ENCODE assay signal across 32 mouse cellular contexts in the genomic region with DNA sequence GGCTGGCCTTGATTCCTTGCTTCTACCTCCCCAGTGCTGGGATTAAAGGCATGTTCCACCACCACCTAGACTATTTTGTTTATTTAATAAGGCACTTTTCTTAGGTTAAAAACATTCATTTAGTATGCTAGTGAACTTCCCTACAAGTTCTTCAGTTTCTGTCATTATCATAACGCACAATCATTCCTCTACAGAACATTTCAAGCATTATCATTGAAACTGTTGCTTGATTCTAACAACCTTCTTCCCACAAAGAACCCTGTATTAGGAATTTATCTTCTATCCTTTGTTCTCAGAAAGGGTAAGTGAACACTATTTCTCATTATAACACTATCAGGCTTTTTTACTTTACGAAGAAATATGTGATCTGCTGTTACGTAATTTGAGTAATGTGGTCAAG.
"Had no signal": no experiment of that assay in that cellular context is flagged by ENCODE, and none has a peak within 500 bp of the region (broad histone marks: within the 10 kb centered on the region; RNA-seq: fewer than 3 reads in every experiment).

No protein-coding gene starts in this region.

- H3K36me3 ChIP-seq: liver, embryonic 15.5 days had no signal

- H3K4me1 ChIP-seq: limb, embryonic 10.5 days; limb, embryonic 12.5 days; limb, embryonic 13.5 days; limb, embryonic 15.5 days; liver, embryonic 12.5 days; liver, embryonic 13.5 days; liver, embryonic 15.5 days; lung, embryonic 15.5 days; midbrain, embryonic 10.5 days; midbrain, embryonic 12.5 days; midbrain, embryonic 13.5 days; midbrain, embryonic 15.5 days; neural tube, embryonic 12.5 days had no signal

- DNase-seq: left cerebral cortex, postnatal 4 days; liver; liver, embryonic 13.5 days; liver, postnatal 0 days; lung, adult 18-20 months; lung, adult 2 months; lung, embryonic 14.5 days; lung, postnatal 10 days; lung, postnatal 14 days; lung, postnatal 36 days; lung, postnatal 4 days; midbrain, embryonic 14.5 days had no signal

- H3K9ac ChIP-seq: limb, embryonic 12.5 days; limb, embryonic 13.5 days; limb, embryonic 15.5 days; liver, embryonic 12.5 days; liver, embryonic 13.5 days; liver, embryonic 14.5 days; liver, embryonic 15.5 days; liver, postnatal 0 days; lung, embryonic 14.5 days; lung, embryonic 15.5 days; midbrain, embryonic 12.5 days; midbrain, embryonic 13.5 days; midbrain, embryonic 15.5 days; neural tube, embryonic 12.5 days had no signal

- ATAC-seq: liver, embryonic 12.5 days; liver, postnatal 0 days; lung, postnatal 0 days; midbrain, embryonic 13.5 days; midbrain, embryonic 15.5 days; midbrain, embryonic 16.5 days had no signal

- H3K4me2 ChIP-seq: limb, embryonic 12.5 days; limb, embryonic 13.5 days; limb, embryonic 15.5 days; liver, embryonic 11.5 days; liver, embryonic 12.5 days; liver, embryonic 13.5 days; liver, embryonic 15.5 days; lung, embryonic 14.5 days; lung, embryonic 15.5 days; midbrain, embryonic 11.5 days; midbrain, embryonic 12.5 days; midbrain, embryonic 13.5 days; midbrain, embryonic 15.5 days; neural tube, embryonic 12.5 days had no signal

- H3K9me3 ChIP-seq: limb, embryonic 10.5 days; limb, embryonic 12.5 days; limb, embryonic 13.5 days; limb, embryonic 15.5 days; liver, embryonic 12.5 days; liver, embryonic 13.5 days; liver, embryonic 15.5 days; lung, embryonic 15.5 days; megakaryocyte, embryonic 14.5 days; midbrain, embryonic 10.5 days; midbrain, embryonic 12.5 days; midbrain, embryonic 13.5 days; midbrain, embryonic 15.5 days; neural tube, embryonic 12.5 days had no signal

- H3K27ac ChIP-seq: limb, embryonic 10.5 days; limb, embryonic 12.5 days; limb, embryonic 13.5 days; limb, embryonic 15.5 days; liver, embryonic 12.5 days; liver, embryonic 13.5 days; liver, embryonic 14.5 days; liver, embryonic 15.5 days; lung, embryonic 15.5 days; macrophage; midbrain, embryonic 10.5 days; midbrain, embryonic 12.5 days; midbrain, embryonic 13.5 days; midbrain, embryonic 15.5 days; neural tube, embryonic 12.5 days had no signal

- H3K27me3 ChIP-seq: limb, embryonic 12.5 days; limb, embryonic 13.5 days; limb, embryonic 15.5 days; liver, embryonic 12.5 days; liver, embryonic 13.5 days; liver, embryonic 15.5 days; lung, embryonic 15.5 days; megakaryocyte, embryonic 14.5 days; midbrain, embryonic 12.5 days; midbrain, embryonic 13.5 days; midbrain, embryonic 15.5 days; neural tube, embryonic 12.5 days had no signal

- H3K4me3 ChIP-seq: limb, embryonic 10.5 days; limb, embryonic 12.5 days; limb, embryonic 13.5 days; limb, embryonic 15.5 days; liver, embryonic 12.5 days; liver, embryonic 13.5 days; liver, embryonic 15.5 days; lung, embryonic 15.5 days; megakaryocyte, embryonic 14.5 days; midbrain, embryonic 10.5 days; midbrain, embryonic 12.5 days; midbrain, embryonic 13.5 days; midbrain, embryonic 15.5 days; myocyte; neural tube, embryonic 12.5 days had no signal
